Mouse (Mus musculus): Measurements from ENCODE around the gene Nfix.

Nfix gene

DNA sequence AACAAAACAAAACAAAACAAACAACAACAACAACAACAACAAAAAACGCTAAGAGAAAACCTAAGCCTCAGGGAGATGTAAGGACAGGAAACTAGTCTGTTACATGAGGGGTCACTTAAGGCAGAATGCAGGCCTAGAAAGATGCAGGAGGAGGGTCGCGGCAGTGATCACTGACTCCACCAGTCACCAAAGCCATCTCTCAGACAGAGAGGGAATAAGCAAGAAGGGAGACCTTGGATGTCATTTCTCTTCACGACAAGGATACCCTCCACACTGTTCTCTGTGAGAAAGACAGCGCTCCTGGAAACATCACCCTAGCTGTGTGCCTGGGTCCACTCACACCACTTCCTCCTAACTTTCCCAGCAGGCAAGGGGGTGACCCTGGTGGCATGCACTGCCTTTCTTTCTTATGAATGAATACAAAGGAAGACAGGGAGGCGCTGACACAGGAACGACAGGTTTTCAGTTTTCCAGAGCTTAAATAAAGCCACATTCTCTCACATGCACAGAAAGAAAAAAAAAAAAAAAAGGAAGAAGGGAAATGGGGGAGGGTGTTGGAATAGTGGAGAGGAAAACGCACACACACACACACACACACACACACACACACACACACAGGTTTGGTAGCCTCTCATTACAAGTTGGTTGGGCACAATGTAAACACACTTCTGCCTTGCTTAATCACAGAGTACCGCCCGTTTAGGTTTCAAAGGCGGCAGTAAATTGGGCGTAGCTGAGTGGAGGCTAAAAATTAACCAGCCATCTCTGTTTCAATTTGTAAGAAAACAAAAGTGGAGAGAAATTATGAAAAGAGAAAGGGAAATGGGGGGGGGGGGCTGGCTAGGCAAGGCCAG is 29.8 kb downstream of the Nfix start:
- no peak for DNase-seq (ENCODE audit: extremely low read depth, insufficient read length, low spot score)

DNA sequence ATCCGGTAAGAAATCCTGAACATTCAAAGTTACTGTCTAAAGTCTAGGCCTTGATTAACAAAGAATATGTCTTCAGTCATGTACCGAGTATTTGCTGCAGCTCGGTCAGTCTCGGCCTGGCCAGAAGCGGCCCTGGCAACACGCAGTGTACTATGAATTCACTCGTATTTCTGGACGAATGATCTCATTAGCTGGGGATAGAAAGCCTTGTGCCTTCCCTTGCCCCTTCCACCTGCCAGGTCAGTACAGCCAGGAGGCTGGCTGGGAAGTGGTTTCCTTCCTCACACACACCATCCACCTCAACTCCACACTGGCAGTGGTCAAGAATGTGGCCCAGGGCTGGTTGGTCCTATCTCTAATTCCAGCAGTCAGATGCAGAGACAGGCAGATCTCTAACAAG is 30.8 kb downstream of the Nfix start:
- no peak for DNase-seq (ENCODE audit: extremely low read depth, insufficient read length, low spot score)

- DNase-seq (ENCODE audit: extremely low read depth, insufficient read length, low spot score) = no peak
These were observed 31.6 kb downstream of the Nfix start for GRCm38 (mm10) chr8:84768343-84769095.

DNA sequence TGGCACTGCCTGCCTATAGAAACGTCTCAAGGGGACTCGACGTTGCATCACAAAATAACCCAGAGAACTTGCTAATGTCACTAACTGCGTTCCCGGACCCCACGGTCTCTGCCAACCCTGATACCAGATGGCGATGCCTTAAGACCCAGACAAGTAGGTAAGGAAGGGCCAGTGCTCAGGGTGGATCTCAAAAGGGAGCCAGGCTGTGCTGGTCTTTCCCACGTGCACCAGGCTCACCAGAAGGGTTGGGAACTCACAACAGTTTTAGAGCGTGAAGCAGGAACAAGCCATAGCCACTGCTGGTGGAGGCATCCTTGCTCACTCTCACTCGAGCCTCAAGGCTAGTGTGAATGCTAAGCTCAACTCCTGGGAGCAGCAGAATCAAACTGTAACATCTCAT is 32.9 kb downstream of the Nfix start:
- DNase-seq (ENCODE audit: extremely low read depth, insufficient read length, low spot score) = no peak

GRCm38 (mm10) chr8:84766422-84766821 is 33.7 kb downstream of the Nfix start:
- no peak for DNase-seq (ENCODE audit: extremely low read depth, insufficient read length, low spot score)

DNA sequence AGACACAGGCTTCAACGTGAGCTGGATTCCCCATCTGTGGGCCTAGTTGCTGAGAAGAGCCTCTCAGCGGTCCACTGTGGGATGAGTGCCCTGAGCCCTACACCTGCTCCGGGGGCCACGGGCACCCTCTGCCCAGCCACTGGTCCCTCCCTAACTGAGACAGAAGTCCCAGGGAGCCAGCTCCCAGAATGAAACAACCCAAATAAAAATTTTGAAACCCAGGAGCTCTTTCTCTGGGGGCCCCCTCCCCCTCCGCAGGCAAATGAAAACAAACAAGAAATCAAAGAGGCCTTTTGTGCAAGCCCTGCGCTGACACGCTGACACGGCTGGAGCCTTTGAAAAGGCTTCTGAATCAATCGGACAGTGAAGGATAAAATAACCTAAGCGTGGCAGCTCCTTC is 34.5 kb downstream of the Nfix start:
- no peak for DNase-seq (ENCODE audit: extremely low read depth, insufficient read length, low spot score)

- DNase-seq (ENCODE audit: extremely low read depth, insufficient read length, low spot score) = no peak
These were observed 35.2 kb downstream of the Nfix start for GRCm38 (mm10) chr8:84764870-84765495.

DNA sequence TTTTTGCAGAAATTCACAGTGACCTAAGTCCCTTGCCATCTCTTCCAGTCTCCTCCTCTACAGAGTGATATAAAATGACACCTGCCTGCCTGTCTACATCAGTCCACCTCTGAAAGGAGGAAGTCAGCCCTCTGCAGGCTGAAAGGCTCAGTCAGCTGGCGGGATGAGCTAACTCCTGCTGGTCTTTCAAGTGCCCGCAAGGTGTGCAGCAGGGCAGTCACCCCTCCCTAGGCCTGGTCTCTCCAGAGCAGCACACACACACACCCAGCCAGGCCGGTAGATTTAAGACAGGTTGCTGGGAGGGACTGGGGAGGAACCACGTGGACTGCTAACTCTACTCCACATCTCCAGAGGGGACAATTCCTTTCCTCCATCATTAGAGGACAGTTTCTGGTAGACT is 36.0 kb downstream of the Nfix start:
- no peak for DNase-seq (ENCODE audit: extremely low read depth, insufficient read length, low spot score)

GRCm38 (mm10) chr8:84760901-84761300 is 39.2 kb downstream of the Nfix start:
- no peak for DNase-seq (ENCODE audit: extremely low read depth, insufficient read length, low spot score)

GRCm38 (mm10) chr8:84760405-84760805 is 39.7 kb downstream of the Nfix start:
- no peak for DNase-seq (ENCODE audit: extremely low read depth, insufficient read length, low spot score)

- DNase-seq (ENCODE audit: extremely low read depth, insufficient read length, low spot score) = no peak
These were observed 40.4 kb downstream of the Nfix start for GRCm38 (mm10) chr8:84759718-84760117.

- DNase-seq (ENCODE audit: extremely low read depth, insufficient read length, low spot score) = no peak
These were observed 41.0 kb downstream of the Nfix start for GRCm38 (mm10) chr8:84759126-84759525.

DNA sequence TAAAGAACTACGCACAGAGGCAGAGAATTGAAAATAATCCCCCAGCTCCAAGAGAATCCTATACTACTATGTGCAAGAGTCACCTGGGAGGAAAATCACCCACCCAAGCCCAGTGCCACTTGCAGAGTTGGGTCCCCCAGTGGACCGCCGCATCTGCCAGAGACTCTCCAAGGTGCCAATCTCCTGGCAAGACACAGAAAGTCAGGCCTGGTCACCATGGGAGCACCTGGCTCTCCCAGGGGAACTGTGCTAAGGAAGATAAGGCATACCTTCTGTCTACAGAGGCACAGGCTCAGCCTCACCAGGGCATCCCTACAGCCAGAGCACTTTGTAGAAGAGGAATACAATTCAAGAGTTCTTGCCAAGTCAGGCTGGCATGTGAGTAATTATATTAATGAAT is 41.8 kb downstream of the Nfix start:
- no peak for DNase-seq (ENCODE audit: extremely low read depth, insufficient read length, low spot score)

- DNase-seq (ENCODE audit: extremely low read depth, insufficient read length, low spot score) = no peak
These were observed 42.6 kb downstream of the Nfix start for GRCm38 (mm10) chr8:84757501-84757900.

DNA sequence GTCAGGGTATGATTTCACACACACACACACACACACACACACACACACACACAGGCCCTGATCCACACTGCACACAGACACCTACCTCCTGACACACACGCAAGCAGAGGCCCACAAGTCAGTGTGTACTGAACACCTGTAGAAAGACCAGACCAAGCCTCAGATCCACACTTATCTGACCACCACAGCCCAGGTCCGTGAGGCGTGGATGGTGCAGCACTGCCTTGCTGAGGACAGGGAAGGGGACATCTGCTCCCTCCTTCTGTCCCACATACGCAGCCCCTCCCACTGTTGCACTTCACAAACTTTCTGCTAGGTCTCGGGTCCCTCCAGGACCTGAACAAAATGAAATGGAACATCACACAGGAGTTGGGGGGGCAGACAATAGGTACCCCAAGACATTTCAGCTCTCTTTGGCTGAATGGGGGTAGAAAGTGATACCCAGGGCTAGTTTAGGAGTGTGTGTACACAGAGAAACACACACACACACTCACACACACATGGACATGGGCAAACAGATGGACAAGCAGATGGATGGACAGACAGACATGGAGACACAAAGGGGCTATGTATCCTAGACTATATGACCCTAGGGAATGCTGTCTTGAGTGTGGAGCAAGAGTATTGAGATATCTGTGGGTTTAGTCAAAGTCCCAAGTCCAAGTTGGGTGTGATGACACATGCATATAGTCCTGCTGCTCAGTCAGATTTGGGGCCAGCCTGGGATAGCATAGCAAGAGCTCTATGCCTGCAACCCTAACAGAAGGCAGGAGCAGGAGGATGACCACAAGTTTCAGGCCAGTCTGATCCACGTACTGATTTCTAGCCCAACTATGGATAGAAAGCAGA is 47.2 kb downstream of the Nfix start:
- no peak for DNase-seq (ENCODE audit: extremely low read depth, insufficient read length, low spot score)

DNA sequence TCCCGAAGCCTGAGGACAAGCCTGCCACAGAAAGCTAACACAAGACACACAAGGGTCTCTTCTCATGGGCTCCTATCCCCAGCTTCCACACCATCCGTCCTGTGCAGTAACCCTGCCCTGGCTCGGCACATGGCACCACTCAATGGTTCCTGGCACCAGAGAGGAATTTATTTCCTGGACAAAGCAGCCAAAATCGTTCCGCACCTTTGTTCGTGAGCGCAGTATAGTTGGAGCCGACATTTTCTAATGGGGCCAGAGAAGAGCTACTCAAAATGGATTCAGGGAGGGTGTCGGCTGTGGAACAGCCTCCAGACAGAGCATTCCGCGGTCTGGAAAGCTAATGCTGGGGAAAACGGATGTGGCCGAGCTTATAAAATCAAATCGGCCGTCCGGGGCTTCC is 50.6 kb downstream of the Nfix start:
- no peak for DNase-seq (ENCODE audit: extremely low read depth, insufficient read length, low spot score)

- DNase-seq (ENCODE audit: extremely low read depth, insufficient read length, low spot score) = no peak
These were observed 54.9 kb downstream of the Nfix start for GRCm38 (mm10) chr8:84745032-84745925.

DNA sequence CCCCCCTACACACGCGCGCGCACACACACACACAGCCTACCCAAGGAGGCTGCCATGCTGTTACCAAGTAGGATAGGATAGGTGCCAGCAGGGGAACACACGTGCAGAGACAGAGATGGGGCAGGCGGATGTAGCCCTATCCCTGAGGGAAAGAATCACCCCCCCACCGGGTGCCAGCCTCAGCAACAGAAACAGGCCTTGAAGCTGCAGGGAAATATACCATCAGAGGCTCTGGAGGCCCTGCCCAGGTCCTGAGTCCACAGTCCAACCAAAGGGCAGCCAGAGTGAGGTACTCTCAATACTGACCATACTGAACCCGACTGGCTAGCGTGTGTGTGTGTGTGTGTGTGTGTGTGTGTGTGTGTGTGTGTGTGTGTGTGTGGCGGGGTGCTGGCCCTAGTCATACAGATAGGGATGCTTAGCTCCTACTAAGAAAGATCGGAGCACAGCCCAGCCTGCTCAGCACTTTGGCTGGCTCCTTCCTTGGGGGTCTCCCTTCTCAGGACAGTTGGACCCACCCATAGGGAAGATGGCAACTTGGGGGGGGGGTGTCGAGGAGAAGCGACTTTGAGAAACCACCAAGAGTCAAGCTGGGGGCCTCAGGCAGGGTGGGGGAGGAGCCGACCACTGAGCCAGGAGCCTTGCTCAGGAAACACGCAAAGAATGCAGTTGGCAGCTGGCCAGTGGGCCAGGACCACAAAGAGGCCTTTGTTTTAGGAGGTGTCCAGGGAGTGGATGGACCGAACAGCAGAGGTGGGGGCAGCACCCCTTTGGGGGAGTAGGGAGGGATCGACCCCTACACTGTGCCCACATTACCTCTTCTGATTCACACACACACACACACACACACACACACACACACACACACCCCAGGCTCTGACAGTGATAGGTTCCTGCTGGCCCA is 56.4 kb downstream of the Nfix start:
- DNase-seq (ENCODE audit: extremely low read depth, insufficient read length, low spot score) = peak; percentile 88

DNA sequence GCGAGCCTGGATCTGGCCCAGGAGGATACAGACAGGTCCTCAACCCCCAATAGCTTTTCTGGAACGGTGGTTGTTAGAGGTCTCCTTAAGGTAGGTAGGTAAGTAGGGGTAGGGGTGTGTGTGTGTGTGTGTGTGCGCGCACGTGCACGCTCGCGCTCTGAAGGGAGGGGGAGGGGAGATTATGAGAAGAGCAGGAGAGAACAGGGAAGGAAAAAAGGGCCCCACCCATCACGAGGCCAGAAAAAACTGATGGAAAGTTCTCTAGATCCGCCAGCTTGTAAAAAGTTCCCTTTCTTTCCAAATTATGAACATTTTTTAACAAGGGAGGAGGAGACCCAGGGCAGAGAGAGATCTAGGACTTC is 57.1 kb downstream of the Nfix start:
- no peak for DNase-seq (ENCODE audit: extremely low read depth, insufficient read length, low spot score)
